Comparison of ENCODE assay signal across 10 mouse cellular contexts in the genomic region with DNA sequence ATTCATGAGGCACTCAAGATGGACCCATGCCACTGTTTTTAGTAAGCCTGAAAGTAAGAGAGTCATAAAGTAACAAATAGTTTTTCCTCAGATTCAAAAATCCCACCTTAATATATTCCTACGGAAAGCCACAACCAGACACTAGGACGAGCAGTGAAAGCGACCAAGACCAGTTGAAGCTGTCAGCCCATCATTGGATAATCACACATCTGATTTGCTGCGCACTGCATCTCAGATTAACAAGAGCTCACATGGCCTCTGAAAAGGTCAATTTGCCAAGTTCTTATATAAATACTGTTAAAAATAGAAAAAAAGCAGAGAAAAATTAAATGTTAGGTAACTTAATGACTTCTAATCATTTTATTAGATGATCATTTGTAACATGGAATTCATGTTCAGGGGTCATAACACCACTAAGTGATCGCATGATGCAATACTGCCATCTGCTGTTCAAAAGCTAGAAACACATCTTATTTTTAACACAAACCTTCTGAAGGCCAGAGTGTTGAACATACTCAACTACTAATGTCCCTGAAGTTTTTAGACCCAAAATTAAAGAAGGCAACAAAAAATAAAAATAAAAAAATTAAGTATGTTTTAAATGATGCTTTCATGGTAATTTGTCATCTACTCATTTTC. TPM values are rescaled to one million over a fixed set of nuclear protein-coding genes. Genes with fewer than 3 reads are reported as not detected.
DNase-seq lines count a peak whose midpoint lies in the region; ATAC-seq and TF ChIP-seq lines count a peak whose summit lies in the region.
"Had no signal": no experiment of that assay in that cellular context is flagged by ENCODE, and none has a peak within 500 bp of the region (broad histone marks: within the 10 kb centered on the region; RNA-seq: fewer than 3 reads in every experiment).

No protein-coding gene starts in this region.

- H3K9me3 ChIP-seq in liver, postnatal 0 days (ENCODE audit: low read length), result no peaks in the 10 kb centered on the region
- H3K9me3 ChIP-seq in forebrain, embryonic 15.5 days, result no peaks in the 10 kb centered on the region
- H3K9me3 ChIP-seq: heart, embryonic 15.5 days had no signal

- no peak overlapping the region for H3K4me3 ChIP-seq in liver, postnatal 0 days (ENCODE audit: low read depth, low read length)
- no peak overlapping the region for H3K4me3 ChIP-seq in forebrain, embryonic 15.5 days
- H3K4me3 ChIP-seq: heart, embryonic 15.5 days; myocyte had no signal

- no peak for ATAC-seq in liver, postnatal 0 days
- ATAC-seq in forebrain, embryonic 15.5 days (replicated peaks), result 0 out of 2 replicates have a peak, but pooled peaks have one; percentile 49
- peak; percentile 74 for ATAC-seq in neutrophil, adult 5-6 weeks (ENCODE audit: extremely low read depth, insufficient number of reproducible peaks, low FRiP score, poor library complexity, severe bottlenecking)

- no peak for TF ChIP-seq EP300 in liver, postnatal 0 days (IDR thresholded peaks at IDR 0.05; ENCODE audit: low read depth)

- no peak overlapping the region for H3K4me2 ChIP-seq in liver, postnatal 0 days (ENCODE audit: low read depth, low read length)
- no peak overlapping the region for H3K4me2 ChIP-seq in forebrain, embryonic 15.5 days (replicated peaks)
- H3K4me2 ChIP-seq: heart, embryonic 15.5 days had no signal

- peak; percentile 82 for TF ChIP-seq CTCF in liver, postnatal 0 days (IDR thresholded peaks at IDR 0.05; ENCODE audit: low read depth)

- H3K36me3 ChIP-seq in liver, postnatal 0 days (replicated peaks; ENCODE audit: insufficient read depth, low read length), result peaks cover 26% of the 10 kb centered on the region; the same call in 1 of the 2 replicates
- 0 out of 2 replicates have a peak, but pooled peaks cover 3% of the 10 kb centered on the region for H3K36me3 ChIP-seq in forebrain, embryonic 15.5 days

- DNase-seq in cerebellum, postnatal 10 days, result peak; percentile 24 to 59
- DNase-seq in cerebellum, postnatal 36 days, result no peak
- no peak for DNase-seq in liver, postnatal 0 days
- DNase-seq in liver, result no peak
- DNase-seq in testis, postnatal 10 days (ENCODE audit: low spot score), result no peak
- DNase-seq in spleen, adult 12 weeks (ENCODE audit: low spot score), result no peak

- H3K4me1 ChIP-seq in liver, postnatal 0 days (ENCODE audit: insufficient read depth), result no peaks in the 10 kb centered on the region
- peaks cover 18% of the 10 kb centered on the region for H3K4me1 ChIP-seq in forebrain, embryonic 15.5 days

- no peaks in the 10 kb centered on the region for H3K27me3 ChIP-seq in liver, postnatal 0 days (ENCODE audit: insufficient read depth, low read length)
- H3K27me3 ChIP-seq in forebrain, embryonic 15.5 days, result no peaks in the 10 kb centered on the region
- H3K27me3 ChIP-seq: heart, embryonic 15.5 days had no signal

- no peak overlapping the region for H3K27ac ChIP-seq in liver, postnatal 0 days (ENCODE audit: low read depth)
- no peak overlapping the region for H3K27ac ChIP-seq in forebrain, embryonic 15.5 days (replicated peaks)
- H3K27ac ChIP-seq: heart, embryonic 15.5 days had no signal

- H3K9ac ChIP-seq in liver, postnatal 0 days (replicated peaks), result no peak overlapping the region
- H3K9ac ChIP-seq in forebrain, embryonic 15.5 days (replicated peaks), result no peak overlapping the region
- H3K9ac ChIP-seq: heart, embryonic 15.5 days had no signal

- 58% methylated on average over 5 of the region's 5 CpGs for WGBS in liver, postnatal 0 days (ENCODE audit: insufficient replicate concordance)
- WGBS in forebrain, embryonic 15.5 days, result 51% methylated on average over 5 of the region's 5 CpGs

RNA-seq across cellular contexts. Expression of a gene that starts 16.9 kb away (rescaled TPM):
- 6.4 and 8.7 TPM in 2 replicates for polyA plus RNA-seq in liver, postnatal 0 days (2015; fragmentation: Nextera tagmentation; extraction: Ambion mirVana)
- polyA plus RNA-seq in forebrain, embryonic 15.5 days (2015; fragmentation: Nextera tagmentation; extraction: Ambion mirVana), result 27.8 and 28.0 TPM in 2 replicates
- 36.1 and 68.2 TPM in 2 replicates for total RNA-seq in neutrophil, adult 5-6 weeks (2017)

Comparison
In these comparisons a context has a peak if more than half of its experiments do, and no peak if none do; other contexts are left out.
1. DNase-seq: peak in cerebellum, postnatal 10 days (2 of 2); none in cerebellum, postnatal 36 days (0 of 2), liver, postnatal 0 days (single experiment), liver (single experiment), testis, postnatal 10 days (single experiment) and spleen, adult 12 weeks (single experiment).